Mouse (Mus musculus): Measurements from ENCODE around the gene Tbpl2. TPM values are rescaled to one million over a fixed set of nuclear protein-coding genes. Genes with fewer than 3 reads are reported as not detected.

The Tbpl2 gene
- not detected in 2 replicates for polyA plus RNA-seq (2012; rRNA removed; ENCODE audit: low replicate concordance)

DNA sequence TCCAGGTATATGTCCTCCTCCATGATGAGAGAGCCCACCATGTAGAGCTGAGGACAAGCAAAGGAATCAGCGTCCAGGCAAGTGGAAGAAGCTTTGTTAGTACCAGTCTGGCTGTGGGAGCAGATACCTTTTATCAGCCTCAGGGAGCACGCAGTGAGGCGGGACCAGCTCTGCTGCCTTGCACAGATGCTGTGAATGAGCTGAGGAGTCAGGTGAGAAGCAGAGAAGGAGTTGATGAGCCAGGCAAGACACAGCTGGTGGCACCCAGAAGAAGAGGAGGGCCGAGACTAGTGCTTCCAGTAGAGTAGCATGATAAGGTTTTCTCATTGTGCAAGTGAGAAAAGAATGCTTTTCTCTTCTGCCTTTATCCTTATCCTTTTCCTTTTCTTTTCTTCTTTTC is at the start of gene Tbpl2:
Tbpl2 (minus strand) TSS at position 101 of the 400 bp plus-strand sequence.

DNA sequence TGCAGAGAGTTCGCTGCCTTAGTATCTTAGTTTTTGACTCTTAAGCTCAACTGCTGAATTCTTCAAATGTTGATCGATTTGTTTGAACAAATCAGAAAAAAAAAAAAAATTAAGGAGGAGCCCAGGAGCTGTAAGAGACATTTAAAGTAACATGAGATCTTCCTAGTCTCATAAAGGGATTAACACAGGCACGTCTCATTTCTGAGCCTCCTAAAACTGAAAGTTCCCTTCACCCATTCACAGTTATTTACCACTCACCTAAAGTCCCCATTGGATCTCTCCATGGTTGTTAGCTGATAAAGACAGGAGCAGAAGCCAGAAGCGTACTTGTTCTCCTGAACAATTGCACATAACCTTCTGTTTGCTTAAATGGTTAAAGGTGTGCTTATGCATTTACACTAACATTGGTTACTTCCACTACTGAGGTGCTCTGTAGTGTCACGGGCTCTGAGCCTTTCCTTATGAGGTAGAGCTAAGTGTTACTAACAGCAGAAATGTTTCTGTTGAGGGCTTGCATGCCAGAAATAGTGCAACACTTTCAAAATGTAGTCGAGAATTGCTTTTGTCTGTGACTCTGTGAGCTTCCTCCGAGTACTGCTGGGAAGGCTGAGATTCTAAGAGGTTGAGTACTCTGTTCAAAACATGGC is 46.9 kb downstream of the Tbpl2 start, which contains the start of gene Hnmt:
Hnmt (minus strand) TSS at position 51 of the 647 bp plus-strand sequence.

Other genes with a start within 250 kb of the Tbpl2 start
- gene Hnmt, start 47.2 kb downstream of the Tbpl2 start, polyA plus RNA-seq (2012; rRNA removed; ENCODE audit: low replicate concordance): 1.3 and 4.0 TPM in 2 replicates
- 0.24 TPM in 1 of 2 replicates, not detected in the other for gene Il1f8, start 56.6 kb upstream of the Tbpl2 start, polyA plus RNA-seq (2012; rRNA removed; ENCODE audit: low replicate concordance)
- gene Il1f9, start 89.9 kb upstream of the Tbpl2 start, polyA plus RNA-seq (2012; rRNA removed; ENCODE audit: low replicate concordance): 0.16 TPM in 1 of 2 replicates, not detected in the other
- gene Il1f6, start 118.8 kb upstream of the Tbpl2 start, polyA plus RNA-seq (2012; rRNA removed; ENCODE audit: low replicate concordance): not detected in 2 replicates
- 0.91 TPM in 1 of 2 replicates, not detected in the other for gene Il1f5, start 180.4 kb upstream of the Tbpl2 start, polyA plus RNA-seq (2012; rRNA removed; ENCODE audit: low replicate concordance)
- gene Il1f10, start 194.6 kb upstream of the Tbpl2 start, polyA plus RNA-seq (2012; rRNA removed; ENCODE audit: low replicate concordance): not detected in 2 replicates
- 1.6 and 1.8 TPM in 2 replicates for gene Il1rn, start 240.3 kb upstream of the Tbpl2 start, polyA plus RNA-seq (2012; rRNA removed; ENCODE audit: low replicate concordance)